Mouse (Mus musculus) small intestine, adult 2 months (tissue): ENCODE measurements around the gene Ssbp1.

Experiments used
- CTCF ChIP-seq: fragments of 200-500 bp; IDR thresholded peaks from 2 replicates; pipeline ENCODE4 v1.5.1; 2012; ENCODE audit warnings: low read depth, mild to moderate bottlenecking, control low read depth, inconsistent platforms, low read length, moderate library complexity, mixed read lengths; ENCODE audit not compliant: insufficient replicate concordance, insufficient read length; ENCODE audit errors: extremely low read depth
- POLR2A ChIP-seq: fragments of 200-500 bp; IDR thresholded peaks from 2 replicates; pipeline ENCODE4 v1.6.1; 2012; ENCODE audit warnings: low read depth, mild to moderate bottlenecking, control low read depth, inconsistent platforms, low read length, moderate library complexity

DNA sequence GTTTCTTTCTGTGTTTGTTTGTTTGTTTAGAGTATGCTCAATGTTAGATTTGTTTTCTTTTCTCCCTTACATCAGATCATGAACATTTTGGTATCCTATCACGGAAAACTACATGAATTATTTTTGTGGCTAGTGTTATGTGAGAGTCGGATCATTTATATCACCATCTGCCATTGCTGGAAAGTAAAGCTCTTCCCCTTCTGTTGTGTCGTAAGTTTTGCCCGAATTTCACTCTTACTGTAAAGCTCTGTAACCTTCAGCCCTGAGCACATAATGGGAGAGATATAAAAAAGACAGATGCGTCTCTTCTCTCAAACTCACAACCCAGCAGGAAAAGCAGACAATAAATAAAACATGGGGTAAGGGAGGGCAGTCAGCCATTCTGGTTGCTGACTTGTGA is 32.2 kb upstream of the Ssbp1 start, which contains the start of gene Wee2:
- TF ChIP-seq POLR2A: no peak
- no peak for TF ChIP-seq CTCF
